ENCODE assay signal across 9 mouse cellular contexts in the genomic region with DNA sequence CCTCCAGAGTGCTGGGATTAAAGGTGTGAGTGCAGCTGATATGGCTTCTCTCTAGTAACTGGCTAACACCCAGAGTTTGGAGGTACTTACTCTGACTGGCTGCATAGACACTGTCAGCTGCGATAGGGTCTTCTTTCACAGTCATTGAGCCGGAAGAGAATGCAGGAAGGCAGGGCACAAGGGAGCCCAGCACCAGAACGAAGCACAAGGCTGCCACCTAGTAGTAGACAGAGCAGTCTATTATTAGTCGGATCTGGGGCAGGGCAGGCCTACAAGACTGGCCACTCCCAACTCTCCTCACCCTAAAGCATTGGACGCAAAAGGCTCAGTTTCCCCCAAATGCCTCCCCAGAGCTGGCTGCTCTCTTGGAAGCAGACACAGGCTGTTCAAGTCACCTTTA. TPM values are rescaled to one million over a fixed set of nuclear protein-coding genes. Genes with fewer than 3 reads are reported as not detected.
DNase-seq lines count a peak whose midpoint lies in the region; ATAC-seq lines count a peak whose summit lies in the region.
"Had no signal": no experiment of that assay in that cellular context is flagged by ENCODE, and none has a peak within 500 bp of the region (broad histone marks: within the 10 kb centered on the region; RNA-seq: fewer than 3 reads in every experiment).

No protein-coding gene starts in this region.

- peak; percentile 34 to 36 for DNase-seq in layer of hippocampus, postnatal 10 days (ENCODE audit: low spot score in 2 of 2)
- no peak for DNase-seq in layer of hippocampus, postnatal 25 days (ENCODE audit: extremely low spot score in 1 of 2, low spot score in 1 of 2)
- DNase-seq in lung, postnatal 25 days (ENCODE audit: low spot score) = peak; percentile 69
- DNase-seq in thymus, postnatal 4 days = peak; percentile 49
- no peak for DNase-seq in testis, postnatal 14 days (ENCODE audit: low spot score)
- no peak for DNase-seq in gastrocnemius, postnatal 14 days

- peaks cover 15% of the 10 kb centered on the region; the same call in 1 of the 2 replicates for H3K27me3 ChIP-seq in hindbrain, embryonic 12.5 days

- H3K4me2 ChIP-seq in hindbrain, embryonic 12.5 days (replicated peaks) = no peak overlapping the region
- H3K4me2 ChIP-seq: limb, embryonic 12.5 days had no signal

- H3K4me3 ChIP-seq in hindbrain, embryonic 12.5 days = no peak overlapping the region
- H3K4me3 ChIP-seq: limb, embryonic 12.5 days had no signal

- H3K9me3 ChIP-seq in hindbrain, embryonic 12.5 days (replicated peaks) = no peaks in the 10 kb centered on the region
- H3K9me3 ChIP-seq: limb, embryonic 12.5 days had no signal

- H3K27ac ChIP-seq in hindbrain, embryonic 12.5 days = no peak overlapping the region
- H3K27ac ChIP-seq: limb, embryonic 12.5 days had no signal

- ATAC-seq in common myeloid progenitor, adult 5-6 weeks (replicated peaks; ENCODE audit: low read depth, poor library complexity, severe bottlenecking) = peak; percentile 48
- peak; percentile 19; the same call in 1 of the 2 replicates for ATAC-seq in hindbrain, embryonic 12.5 days (ENCODE audit: low FRiP score)

- intact Hi-C loops in gastrocnemius, postnatal 14 days (cut with DNase I; ENCODE audit: low total_unique reads) = loop anchor here (5.0 kb wide), 2 partner anchors 71 to 451 kb away; no protein-coding TSS in a partner anchor

- H3K36me3 ChIP-seq in hindbrain, embryonic 12.5 days = no peaks in the 10 kb centered on the region
- H3K36me3 ChIP-seq: limb, embryonic 12.5 days had no signal

- H3K9ac ChIP-seq in hindbrain, embryonic 12.5 days = no peak overlapping the region
- H3K9ac ChIP-seq: limb, embryonic 12.5 days had no signal

- WGBS in hindbrain, embryonic 12.5 days = 6% methylated on average over 5 of the region's 5 CpGs

- peaks cover 18% of the 10 kb centered on the region for H3K4me1 ChIP-seq in hindbrain, embryonic 12.5 days

RNA-seq across cellular contexts. Expression of gene Dgkz, which starts 10.4 kb away (rescaled TPM):
- 100 to 1,000 TPM; 313 to 336 TPM for total RNA-seq in layer of hippocampus, postnatal 10 days (2021)
- 100 to 1,000 TPM; 479 to 537 TPM for total RNA-seq in layer of hippocampus, postnatal 25 days (2021)
- 102 and 117 TPM in 2 replicates for total RNA-seq in common myeloid progenitor, adult 5-6 weeks (2017)
- polyA plus RNA-seq in hindbrain, embryonic 12.5 days (2016; fragmentation: Nextera tagmentation; extraction: Ambion mirVana) = 30.9 and 31.9 TPM in 2 replicates
- total RNA-seq in gastrocnemius, postnatal 14 days (2021) = 10 to 100 TPM; 38.6 to 42.4 TPM

RNA-seq across cellular contexts. Expression of gene Creb3l1, which starts 38.2 kb away (rescaled TPM):
- 10 to 100 TPM; 10.4 to 11.6 TPM for total RNA-seq in layer of hippocampus, postnatal 10 days (2021)
- 1 to 10 TPM; 4.0 to 4.6 TPM for total RNA-seq in layer of hippocampus, postnatal 25 days (2021)
- 0.78 TPM in 1 of 2 replicates, not detected in the other for total RNA-seq in common myeloid progenitor, adult 5-6 weeks (2017)
- 2.1 and 2.9 TPM in 2 replicates for polyA plus RNA-seq in hindbrain, embryonic 12.5 days (2016; fragmentation: Nextera tagmentation; extraction: Ambion mirVana)
- 10 to 100 TPM; 14.7 to 22.6 TPM for total RNA-seq in gastrocnemius, postnatal 14 days (2021)

RNA-seq across cellular contexts. Expression of gene Gm9821, which starts 40.6 kb away (rescaled TPM):
- not detected for total RNA-seq in layer of hippocampus, postnatal 10 days (2021)
- total RNA-seq in layer of hippocampus, postnatal 25 days (2021) = not detected
- total RNA-seq in common myeloid progenitor, adult 5-6 weeks (2017) = 0.49 and 1.5 TPM in 2 replicates
- polyA plus RNA-seq in hindbrain, embryonic 12.5 days (2016; fragmentation: Nextera tagmentation; extraction: Ambion mirVana) = 0.50 and 0.57 TPM in 2 replicates
- not detected for total RNA-seq in gastrocnemius, postnatal 14 days (2021)

RNA-seq across cellular contexts. Expression of gene Mdk, which starts 54.0 kb away (rescaled TPM):
- total RNA-seq in layer of hippocampus, postnatal 10 days (2021) = 10 to 100 TPM; 44.3 to 49.4 TPM
- total RNA-seq in layer of hippocampus, postnatal 25 days (2021) = 10 to 100 TPM; 25.5 to 33.2 TPM
- 0.44 TPM in 1 of 2 replicates, not detected in the other for total RNA-seq in common myeloid progenitor, adult 5-6 weeks (2017)
- 904 and 962 TPM in 2 replicates for polyA plus RNA-seq in hindbrain, embryonic 12.5 days (2016; fragmentation: Nextera tagmentation; extraction: Ambion mirVana)
- 10 to 100 TPM; 12.1 to 20.7 TPM for total RNA-seq in gastrocnemius, postnatal 14 days (2021)

RNA-seq across cellular contexts. Expression of gene Chrm4, which starts 59.0 kb away (rescaled TPM):
- 10 to 100 TPM; 20.0 to 21.3 TPM for total RNA-seq in layer of hippocampus, postnatal 10 days (2021)
- total RNA-seq in layer of hippocampus, postnatal 25 days (2021) = 10 to 100 TPM; 21.5 to 26.1 TPM
- total RNA-seq in common myeloid progenitor, adult 5-6 weeks (2017) = 0.96 TPM in 1 of 2 replicates, not detected in the other
- polyA plus RNA-seq in hindbrain, embryonic 12.5 days (2016; fragmentation: Nextera tagmentation; extraction: Ambion mirVana) = 0.77 and 1.0 TPM in 2 replicates
- not detected for total RNA-seq in gastrocnemius, postnatal 14 days (2021)

Comparison
In these comparisons a context has a peak if more than half of its experiments do, and no peak if none do; other contexts are left out.
1. DNase-seq: peak in layer of hippocampus, postnatal 10 days (2 of 2), lung, postnatal 25 days (single experiment) and thymus, postnatal 4 days (single experiment); none in layer of hippocampus, postnatal 25 days (0 of 2), testis, postnatal 14 days (single experiment) and gastrocnemius, postnatal 14 days (single experiment).